Mouse (Mus musculus): ENCODE data around the gene Adcy9. TPM values are rescaled to one million over a fixed set of nuclear protein-coding genes. Genes with fewer than 3 reads are reported as not detected.

Gene Adcy9
- 10 to 100 TPM; 30.8 to 35.9 TPM for total RNA-seq (2021)

DNA sequence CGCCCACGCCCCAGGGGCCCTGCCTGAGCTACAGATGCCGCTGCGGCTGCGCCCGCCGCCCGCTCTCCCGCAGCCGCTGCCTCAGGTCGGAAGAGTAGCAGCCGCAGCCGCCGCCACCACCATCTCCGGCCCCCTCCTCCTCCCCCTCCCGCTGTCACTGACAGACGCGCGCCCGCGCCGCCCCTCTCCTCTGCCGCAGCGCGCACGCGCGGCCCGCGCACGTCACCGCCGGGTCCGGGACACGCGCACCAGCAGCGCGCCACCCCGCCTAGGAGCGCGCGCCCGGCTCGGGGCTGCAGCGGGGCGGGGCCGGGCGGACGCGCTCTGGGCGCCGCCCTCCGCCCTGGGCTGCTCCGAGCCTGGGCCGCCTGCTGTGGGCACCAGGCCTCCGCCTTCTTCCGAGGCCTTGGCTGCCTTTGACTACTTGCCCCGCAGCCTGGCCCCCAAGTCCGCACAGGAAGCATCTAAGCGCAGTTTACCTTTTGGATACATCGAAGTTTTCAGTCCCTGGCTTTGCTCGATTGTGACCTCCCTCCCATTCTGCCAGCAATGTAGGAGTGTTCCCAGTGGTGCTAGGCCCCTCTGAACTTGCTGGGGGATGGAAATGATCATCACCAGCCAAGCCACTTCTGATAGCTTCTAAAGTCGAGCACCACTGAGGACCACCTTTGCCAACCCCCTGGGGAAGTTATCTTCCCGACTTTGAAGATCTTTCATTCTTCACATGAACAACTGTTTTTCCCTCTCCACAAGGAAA, at the start of gene Adcy9:
Gene Adcy9 (minus strand): TSS at position 201 of the 757 bp plus-strand sequence.
- peak; percentile 83 to 95 for DNase-seq (ENCODE audit: extremely low spot score in 1 of 2, low spot score in 2 of 2)
- intact Hi-C loops (cut with DNase I) = no loop called here

DNA sequence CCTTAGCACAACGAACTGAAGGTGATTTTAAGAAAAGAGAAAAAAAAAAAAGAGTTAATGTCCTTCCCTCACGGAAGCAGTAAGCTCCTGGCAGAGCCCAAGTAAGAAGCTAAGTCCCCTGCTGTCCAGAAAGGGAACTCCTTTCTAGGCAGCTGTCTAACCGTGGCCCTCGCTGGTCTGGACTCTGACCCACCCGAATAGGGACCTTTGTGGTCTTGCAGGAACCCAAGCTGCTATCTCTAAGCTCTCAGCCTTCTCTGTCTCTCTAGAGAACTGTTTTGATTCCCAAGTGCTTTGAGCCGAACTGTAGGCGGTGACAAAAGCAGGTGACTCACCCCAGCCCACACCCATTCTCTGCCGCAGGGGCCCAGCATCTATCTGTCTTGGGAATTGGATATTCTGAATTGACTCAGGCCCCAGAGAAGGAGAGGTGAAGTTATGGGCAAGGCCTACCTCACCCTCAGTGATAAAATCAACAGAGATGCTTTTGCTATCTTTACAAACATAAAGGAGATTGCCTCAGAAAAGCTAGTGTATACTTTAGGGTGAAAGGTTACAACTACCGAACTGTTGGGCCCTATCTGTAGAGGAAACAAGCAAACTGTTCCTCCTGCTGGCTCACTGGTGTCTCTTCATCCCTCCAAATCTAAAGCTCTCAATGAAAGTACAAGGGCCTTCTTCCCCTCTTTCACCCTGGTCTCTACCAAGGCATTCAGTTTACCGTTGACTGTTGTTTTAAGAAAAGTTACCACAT, 49.5 kb upstream of the Adcy9 start:
- intact Hi-C loops (cut with DNase I) = loop anchor here (5.0 kb wide), 2 partner anchors 52 to 152 kb away; no protein-coding TSS in a partner anchor
- DNase-seq (ENCODE audit: extremely low spot score in 1 of 2, low spot score in 2 of 2) = no peak

GRCm38 (mm10) chr16:4464529-4465089, 44.3 kb upstream of the Adcy9 start:
- no peak for DNase-seq (ENCODE audit: extremely low spot score in 1 of 2, low spot score in 2 of 2)
- intact Hi-C loops (cut with DNase I) = no loop called here

DNA sequence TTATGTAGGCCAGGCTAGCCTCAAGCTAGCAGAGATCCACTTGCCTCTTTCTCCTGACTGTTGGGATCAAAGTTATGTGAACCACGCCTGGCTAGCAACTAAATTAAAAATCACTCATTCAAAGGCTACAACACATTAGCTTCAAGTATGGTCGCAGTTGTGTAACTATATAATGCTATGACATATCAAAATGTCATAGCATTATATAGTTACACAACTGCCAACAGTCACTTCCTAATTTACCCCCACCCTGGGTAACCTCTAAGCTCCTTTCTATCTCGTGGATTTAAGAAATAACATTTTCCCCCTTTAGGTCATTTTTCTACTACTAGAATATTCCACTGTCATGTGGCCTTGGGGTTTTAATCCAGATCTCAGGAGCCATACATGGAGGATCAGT, 37.6 kb upstream of the Adcy9 start:
- DNase-seq (ENCODE audit: extremely low spot score in 1 of 2, low spot score in 2 of 2) = no peak
- intact Hi-C loops (cut with DNase I) = no loop called here

DNA sequence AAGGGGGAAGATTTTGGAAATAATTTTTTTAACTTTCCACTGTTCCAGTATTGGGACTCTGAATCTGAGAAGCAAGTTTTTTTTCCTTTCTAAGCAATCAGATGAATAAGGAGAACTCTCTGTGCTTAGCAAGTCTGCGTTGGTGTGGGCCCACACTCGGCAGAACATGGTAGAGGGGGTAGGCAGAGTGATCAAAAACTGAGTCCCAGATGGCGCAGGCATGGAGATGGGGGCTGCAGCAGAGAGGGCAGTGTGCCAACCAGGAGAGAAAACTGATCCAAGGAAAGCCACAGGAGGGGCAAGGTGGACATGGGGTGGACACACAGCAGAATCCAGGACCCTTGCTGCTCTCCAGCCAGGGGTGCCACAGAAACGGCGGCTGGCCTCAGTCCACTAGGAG, 36.1 kb upstream of the Adcy9 start:
- DNase-seq (ENCODE audit: extremely low spot score in 1 of 2, low spot score in 2 of 2) = peak in 1 of 2 experiments; percentile 57
- intact Hi-C loops (cut with DNase I) = no loop called here

- intact Hi-C loops (cut with DNase I) = no loop called here
- no peak for DNase-seq (ENCODE audit: extremely low spot score in 1 of 2, low spot score in 2 of 2)
Observed at GRCm38 (mm10) chr16:4455693-4456092, 35.4 kb upstream of the Adcy9 start.

- intact Hi-C loops (cut with DNase I) = no loop called here
- no peak for DNase-seq (ENCODE audit: extremely low spot score in 1 of 2, low spot score in 2 of 2)
Observed at GRCm38 (mm10) chr16:4454563-4454962, 34.3 kb upstream of the Adcy9 start.

DNA sequence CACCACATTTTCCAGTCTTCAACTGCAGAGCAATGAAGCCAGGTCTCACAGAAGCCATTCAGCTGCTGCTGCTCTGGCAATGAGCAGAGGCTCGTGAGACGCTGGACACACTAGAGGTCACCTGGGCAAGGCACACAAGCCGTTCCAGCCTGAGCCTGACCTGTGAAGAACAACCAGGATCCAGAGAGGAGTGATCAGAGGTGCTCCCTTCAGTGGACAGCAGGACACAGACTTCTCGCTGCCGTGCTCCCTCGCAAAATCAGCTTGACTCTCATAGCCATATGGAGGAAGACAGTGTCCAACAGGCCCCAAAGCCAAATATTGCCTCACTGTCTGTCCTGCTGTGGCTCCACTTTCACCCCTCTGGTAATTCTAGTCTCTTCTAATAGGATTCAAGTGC, 29.1 kb upstream of the Adcy9 start:
- DNase-seq (ENCODE audit: extremely low spot score in 1 of 2, low spot score in 2 of 2) = no peak
- intact Hi-C loops (cut with DNase I) = no loop called here

GRCm38 (mm10) chr16:4448235-4448634, 27.9 kb upstream of the Adcy9 start:
- peak in 1 of 2 experiments; percentile 16 for DNase-seq (ENCODE audit: extremely low spot score in 1 of 2, low spot score in 2 of 2)
- intact Hi-C loops (cut with DNase I) = no loop called here

- DNase-seq (ENCODE audit: extremely low spot score in 1 of 2, low spot score in 2 of 2) = no peak
- intact Hi-C loops (cut with DNase I) = no loop called here
Observed at GRCm38 (mm10) chr16:4446395-4446794, 26.1 kb upstream of the Adcy9 start.

DNA sequence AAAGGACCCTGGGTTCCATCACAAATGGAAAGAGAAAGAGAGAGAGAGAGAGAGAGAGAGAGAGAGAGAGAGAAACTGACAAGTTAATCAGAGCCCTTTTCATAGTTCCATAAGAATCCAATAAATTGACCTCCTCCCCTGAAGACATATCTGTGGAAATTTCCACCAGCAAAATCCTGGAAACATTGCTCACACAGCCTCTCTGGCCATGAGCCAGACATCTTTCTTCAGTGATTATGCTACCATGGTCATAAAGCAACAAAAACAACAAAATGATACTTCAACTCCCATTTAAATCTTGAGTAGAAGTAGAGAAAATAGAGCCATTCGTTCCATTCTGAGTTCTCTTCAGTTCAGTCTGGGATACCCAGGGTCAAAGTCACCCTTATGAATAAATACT, 24.1 kb upstream of the Adcy9 start:
- intact Hi-C loops (cut with DNase I) = no loop called here
- no peak for DNase-seq (ENCODE audit: extremely low spot score in 1 of 2, low spot score in 2 of 2)

- no peak for DNase-seq (ENCODE audit: extremely low spot score in 1 of 2, low spot score in 2 of 2)
- intact Hi-C loops (cut with DNase I) = no loop called here
Observed at GRCm38 (mm10) chr16:4439302-4440066, 19.2 kb upstream of the Adcy9 start.

- intact Hi-C loops (cut with DNase I) = no loop called here
- no peak for DNase-seq (ENCODE audit: extremely low spot score in 1 of 2, low spot score in 2 of 2)
Observed at GRCm38 (mm10) chr16:4436738-4437137, 16.4 kb upstream of the Adcy9 start.

DNA sequence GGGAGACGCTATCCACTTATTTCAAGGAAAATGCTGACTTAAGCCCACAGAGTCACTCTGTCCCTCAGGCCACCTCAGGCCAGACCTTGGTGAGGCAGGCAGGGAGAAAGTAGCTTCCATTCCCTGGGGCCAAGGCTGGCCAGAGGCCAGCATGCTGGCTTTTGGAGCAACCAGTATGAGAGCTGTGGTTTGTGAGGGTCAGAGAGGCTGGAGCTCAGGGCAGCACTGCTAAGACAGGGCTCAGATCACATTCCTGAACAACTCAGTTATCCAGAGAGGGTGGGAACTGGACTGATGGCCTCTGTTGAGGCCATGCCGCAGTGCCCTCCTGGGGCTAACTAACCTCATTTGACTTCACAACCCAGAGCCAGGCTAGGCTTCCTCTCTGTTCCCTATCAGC, 15.1 kb upstream of the Adcy9 start:
- intact Hi-C loops (cut with DNase I) = no loop called here
- DNase-seq (ENCODE audit: extremely low spot score in 1 of 2, low spot score in 2 of 2) = peak in 1 of 2 experiments; percentile 61

GRCm38 (mm10) chr16:4431841-4432240, 11.5 kb upstream of the Adcy9 start:
- intact Hi-C loops (cut with DNase I) = no loop called here

GRCm38 (mm10) chr16:4431013-4431412, 10.7 kb upstream of the Adcy9 start:
- intact Hi-C loops (cut with DNase I) = no loop called here

More at GRCm38 (mm10) chr16:4431841-4432240, 11.5 kb upstream of the Adcy9 start:
- no peak for DNase-seq (ENCODE audit: extremely low spot score in 1 of 2, low spot score in 2 of 2)

DNA sequence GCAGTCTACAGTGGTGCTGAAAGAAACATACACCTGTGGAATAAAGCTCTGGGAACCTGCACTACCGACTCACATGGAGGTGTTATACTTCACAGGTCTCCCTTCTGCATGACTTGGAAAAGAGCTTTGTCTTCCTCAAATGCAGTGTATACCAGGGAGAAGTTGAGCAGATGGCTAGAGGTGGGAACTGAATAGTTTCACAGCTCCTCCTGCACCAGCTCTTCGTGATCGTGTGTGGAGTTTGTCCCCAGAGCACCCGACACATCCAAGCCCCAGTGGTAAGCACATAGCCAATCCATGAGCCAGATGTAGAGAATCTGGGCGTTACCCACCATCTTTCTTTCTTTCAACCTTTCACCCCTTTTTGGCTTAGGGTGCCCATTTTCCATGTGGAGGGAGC, 9.9 kb upstream of the Adcy9 start:
- DNase-seq (ENCODE audit: extremely low spot score in 1 of 2, low spot score in 2 of 2) = no peak
- intact Hi-C loops (cut with DNase I) = no loop called here

More at GRCm38 (mm10) chr16:4431013-4431412, 10.7 kb upstream of the Adcy9 start:
- DNase-seq (ENCODE audit: extremely low spot score in 1 of 2, low spot score in 2 of 2) = no peak

DNA sequence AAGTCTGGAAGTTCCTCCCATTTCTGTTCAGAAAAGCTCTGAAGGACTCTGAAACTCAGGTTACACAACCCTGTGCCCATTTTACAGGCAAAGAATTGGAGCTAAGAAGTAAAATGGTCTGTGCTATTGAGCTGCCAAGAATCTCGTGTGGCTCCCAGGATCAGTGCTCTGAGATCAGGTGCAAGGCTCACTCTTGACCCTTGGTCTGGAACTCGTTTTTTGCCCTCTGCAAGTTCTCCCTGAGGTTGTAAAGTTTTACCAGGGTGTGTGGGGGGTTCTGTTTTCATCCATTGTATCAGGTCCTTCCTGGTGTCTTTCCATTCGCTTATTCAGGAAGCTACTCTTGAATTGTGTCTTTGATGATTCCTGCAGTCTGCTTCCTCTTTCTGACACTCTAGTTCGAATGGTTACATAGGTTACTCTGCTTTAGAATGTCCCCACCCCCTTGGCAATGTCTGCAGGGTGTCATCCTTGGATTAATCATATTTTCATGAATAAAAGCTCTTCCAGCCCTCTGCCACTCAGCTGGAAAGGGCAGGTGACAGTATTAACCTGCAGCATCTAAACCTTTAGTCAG, 5.4 kb upstream of the Adcy9 start:
- intact Hi-C loops (cut with DNase I) = no loop called here

DNA sequence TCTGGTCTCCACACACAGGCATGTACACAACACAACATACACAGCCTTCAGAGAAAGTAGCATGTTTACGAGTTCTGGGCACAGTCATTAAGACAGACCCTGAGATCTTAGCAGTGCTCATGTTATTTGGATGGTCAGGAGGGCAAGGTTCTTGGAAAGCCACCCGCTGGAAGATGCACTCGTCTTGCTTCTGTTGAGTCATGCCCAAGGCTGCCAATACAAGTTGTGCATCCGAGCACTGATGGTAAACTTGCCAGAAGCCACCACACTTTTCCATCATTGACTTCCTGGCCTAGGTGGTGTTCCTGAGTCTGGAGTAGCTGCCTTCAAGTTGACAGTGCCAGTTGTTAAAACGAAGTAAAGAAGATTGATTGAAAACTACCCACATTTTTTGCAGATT, 3.3 kb upstream of the Adcy9 start:
- intact Hi-C loops (cut with DNase I) = no loop called here
- no peak for DNase-seq (ENCODE audit: extremely low spot score in 1 of 2, low spot score in 2 of 2)

More for the DNA sequence above, 5.4 kb upstream of the Adcy9 start:
- no peak for DNase-seq (ENCODE audit: extremely low spot score in 1 of 2, low spot score in 2 of 2)
